Mouse (Mus musculus): Measurements from ENCODE around the gene Gimap8. TPM values are rescaled to one million over a fixed set of nuclear protein-coding genes. Genes with fewer than 3 reads are reported as not detected.
A peak's percentile ranks its signal among the peaks of the same experiment; 100 is the strongest.

Gene Gimap8
- polyA plus RNA-seq (2012; rRNA removed) (2.3 TPM in 2 replicates), polyA plus RNA-seq (2014; fragmentation: Nextera tagmentation; extraction: Ambion mirVana) (0.40 and 0.70 TPM in 2 replicates)

GRCm38 (mm10) chr6:48646995-48647394, at the start of gene Gimap8:
TSS of gene Gimap8 (plus strand) at chr6:48647234.
- H3K9ac ChIP-seq (ENCODE audit: low read depth, low read length, severe bottlenecking): no peak within 1 kb of the TSS

DNA sequence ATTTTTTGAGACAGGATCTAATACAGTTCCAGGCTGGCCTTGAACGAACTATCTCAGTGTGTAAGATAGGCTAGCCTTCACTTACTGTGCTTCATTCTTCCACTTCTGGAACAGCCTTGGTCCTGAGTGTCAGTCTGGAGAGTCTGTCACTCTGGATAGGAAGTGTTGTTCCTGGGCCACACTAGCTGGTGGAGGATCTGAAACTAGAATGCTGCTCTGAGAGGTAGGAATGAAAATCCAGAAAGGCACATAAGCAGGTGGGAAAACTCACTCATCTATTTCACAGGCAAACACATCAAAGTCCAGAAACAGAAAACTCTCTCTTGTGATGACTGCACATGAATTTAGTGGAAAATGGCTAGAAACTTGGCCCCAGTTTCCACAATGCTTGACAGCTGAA, 46.4 kb upstream of the Gimap8 start:
- no peak overlapping the region for H3K4me3 ChIP-seq (replicated peaks; ENCODE audit: low read length)
- H3K9me3 ChIP-seq (ENCODE audit: control insufficient read depth, low read length): peaks cover 25% of the 10 kb centered on the region
- no peak for DNase-seq (ENCODE audit: low spot score)
- H3K27me3 ChIP-seq (ENCODE audit: control insufficient read depth, insufficient read depth, low read length): no peaks in the 10 kb centered on the region
- H3K36me3 ChIP-seq (ENCODE audit: control insufficient read depth, insufficient read depth, low read length): peaks cover 43% of the 10 kb centered on the region
- H3K27ac ChIP-seq (replicated peaks; ENCODE audit: low read depth, low read length): no peak overlapping the region
- no peak overlapping the region for H3K9ac ChIP-seq (ENCODE audit: low read depth, low read length, severe bottlenecking)
- no peak overlapping the region for H3K4me2 ChIP-seq (replicated peaks; ENCODE audit: low read depth, low read length, severe bottlenecking)
- no peak for TF ChIP-seq POLR2A (IDR thresholded peaks at IDR 0.05; ENCODE audit: borderline replicate concordance, extremely low read depth, insufficient read depth, insufficient read length)
- ATAC-seq (ENCODE audit: low FRiP score, low read depth): no peak
- WGBS: 90% methylated on average over 1 of the region's 1 CpGs
- 0 out of 2 replicates have a peak, but pooled peaks cover 7% of the 10 kb centered on the region for H3K4me1 ChIP-seq (ENCODE audit: control insufficient read depth, insufficient read depth, low read length)

More at GRCm38 (mm10) chr6:48646995-48647394, at the start of gene Gimap8:
- H3K36me3 ChIP-seq (ENCODE audit: control insufficient read depth, insufficient read depth, low read length): no peaks in the 10 kb centered on the region
- TF ChIP-seq POLR2A (IDR thresholded peaks at IDR 0.05; ENCODE audit: borderline replicate concordance, extremely low read depth, insufficient read depth, insufficient read length): no peak
- WGBS: 49% methylated on average over 3 of the region's 3 CpGs
- no peak within 1 kb of the TSS for H3K4me3 ChIP-seq (replicated peaks; ENCODE audit: low read length)
- no peaks in the 10 kb centered on the region for H3K9me3 ChIP-seq (ENCODE audit: control insufficient read depth, low read length)
- ATAC-seq (ENCODE audit: low FRiP score, low read depth) (no peak), DNase-seq (ENCODE audit: low spot score) (no peak)
- H3K4me2 ChIP-seq (replicated peaks; ENCODE audit: low read depth, low read length, severe bottlenecking): no peak within 1 kb of the TSS
- H3K27me3 ChIP-seq (ENCODE audit: control insufficient read depth, insufficient read depth, low read length): no peaks in the 10 kb centered on the region
- no peaks in the 10 kb centered on the region for H3K4me1 ChIP-seq (ENCODE audit: control insufficient read depth, insufficient read depth, low read length)
- H3K27ac ChIP-seq (replicated peaks; ENCODE audit: low read depth, low read length): no peak within 1 kb of the TSS

- H3K27ac ChIP-seq (replicated peaks; ENCODE audit: low read depth, low read length): peak within 1 kb of the TSS; percentile 67
- peaks cover 20% of the 10 kb centered on the region for H3K9me3 ChIP-seq (ENCODE audit: control insufficient read depth, low read length)
- peak within 1 kb of the TSS; percentile 73 for H3K4me3 ChIP-seq (replicated peaks; ENCODE audit: low read length)
- H3K4me1 ChIP-seq (ENCODE audit: control insufficient read depth, insufficient read depth, low read length): 0 out of 2 replicates have a peak, but pooled peaks cover 7% of the 10 kb centered on the region
- DNase-seq (ENCODE audit: low spot score) (peak; percentile 95), ATAC-seq (ENCODE audit: low FRiP score, low read depth) (peak; percentile 100)
- H3K9ac ChIP-seq (ENCODE audit: low read depth, low read length, severe bottlenecking): peak within 1 kb of the TSS; percentile 79
- H3K36me3 ChIP-seq (ENCODE audit: control insufficient read depth, insufficient read depth, low read length): peaks cover 38% of the 10 kb centered on the region
- 0 out of 2 replicates have a peak, but pooled peaks have one; percentile 34 for TF ChIP-seq POLR2A (IDR thresholded peaks at IDR 0.05; ENCODE audit: borderline replicate concordance, extremely low read depth, insufficient read depth, insufficient read length)
- H3K4me2 ChIP-seq (replicated peaks; ENCODE audit: low read depth, low read length, severe bottlenecking): peak within 1 kb of the TSS; percentile 94
- H3K27me3 ChIP-seq (ENCODE audit: control insufficient read depth, insufficient read depth, low read length): no peaks in the 10 kb centered on the region
- WGBS: 7% methylated on average over 42 of the region's 42 CpGs
Observed at GRCm38 (mm10) chr6:48601271-48602079, 45.6 kb upstream of the Gimap8 start, which contains the start of gene Zfp775. TSS of gene Zfp775 (plus strand) at chr6:48602063.

GRCm38 (mm10) chr6:48602080-48602741, 44.8 kb upstream of the Gimap8 start:
- under 1% methylated on average over 28 of the region's 28 CpGs for WGBS
- peak overlapping the region; percentile 94 for H3K4me2 ChIP-seq (replicated peaks; ENCODE audit: low read depth, low read length, severe bottlenecking)
- no peak for TF ChIP-seq POLR2A (IDR thresholded peaks at IDR 0.05; ENCODE audit: borderline replicate concordance, extremely low read depth, insufficient read depth, insufficient read length)
- H3K9me3 ChIP-seq (ENCODE audit: control insufficient read depth, low read length): peaks cover 13% of the 10 kb centered on the region
- H3K4me3 ChIP-seq (replicated peaks; ENCODE audit: low read length): peak overlapping the region; percentile 73
- H3K4me1 ChIP-seq (ENCODE audit: control insufficient read depth, insufficient read depth, low read length): 0 out of 2 replicates have a peak, but pooled peaks cover 7% of the 10 kb centered on the region
- peaks cover 30% of the 10 kb centered on the region for H3K36me3 ChIP-seq (ENCODE audit: control insufficient read depth, insufficient read depth, low read length)
- H3K9ac ChIP-seq (ENCODE audit: low read depth, low read length, severe bottlenecking): peak overlapping the region; percentile 79
- peak overlapping the region; percentile 67 for H3K27ac ChIP-seq (replicated peaks; ENCODE audit: low read depth, low read length)
- DNase-seq (ENCODE audit: low spot score) (peak; percentile 13), ATAC-seq (ENCODE audit: low FRiP score, low read depth) (peak; percentile 78)
- no peaks in the 10 kb centered on the region for H3K27me3 ChIP-seq (ENCODE audit: control insufficient read depth, insufficient read depth, low read length)

- Histone ChIP-seq H3K4me2 (replicated peaks; ENCODE audit: low read depth, low read length, severe bottlenecking) (no peak overlapping the region), H3K27me3 (ENCODE audit: control insufficient read depth, insufficient read depth, low read length) (no peaks in the 10 kb centered on the region), H3K9me3 (ENCODE audit: control insufficient read depth, low read length) (no peaks in the 10 kb centered on the region), H3K4me1 (ENCODE audit: control insufficient read depth, insufficient read depth, low read length) (no peaks in the 10 kb centered on the region), H3K9ac (ENCODE audit: low read depth, low read length, severe bottlenecking) (no peak overlapping the region), H3K27ac (replicated peaks; ENCODE audit: low read depth, low read length) (no peak overlapping the region), H3K36me3 (ENCODE audit: control insufficient read depth, insufficient read depth, low read length) (peaks cover 1% of the 10 kb centered on the region; the same call in 1 of the 2 replicates), H3K4me3 (replicated peaks; ENCODE audit: low read length) (no peak overlapping the region)
- 51% methylated on average over 2 of the region's 2 CpGs for WGBS
- no peak for TF ChIP-seq POLR2A (IDR thresholded peaks at IDR 0.05; ENCODE audit: borderline replicate concordance, extremely low read depth, insufficient read depth, insufficient read length)
- ATAC-seq (ENCODE audit: low FRiP score, low read depth) (no peak), DNase-seq (ENCODE audit: low spot score) (no peak)
Observed at GRCm38 (mm10) chr6:48608124-48608523, 38.9 kb upstream of the Gimap8 start.

Measured in limb, embryonic 14.5 days (tissue).